Mouse (Mus musculus): Measurements from ENCODE around the gene Gm21093. TPM values are rescaled to one million over a fixed set of nuclear protein-coding genes. Genes with fewer than 3 reads are reported as not detected.
"Not testable (repeated sequence)": the region's sequence is repeated elsewhere in the genome, so short reads cannot be mapped to it uniquely, and the experiment has no call there.

Gm21093 gene
- 1 to 10 TPM; 2.6 to 7.1 TPM for total RNA-seq (2021)
- long read RNA-seq, partial matches to known transcripts = 0 of 3 reads
- long read RNA-seq, other reads (novel, unspliced or antisense) = 2 of 3 reads

DNA sequence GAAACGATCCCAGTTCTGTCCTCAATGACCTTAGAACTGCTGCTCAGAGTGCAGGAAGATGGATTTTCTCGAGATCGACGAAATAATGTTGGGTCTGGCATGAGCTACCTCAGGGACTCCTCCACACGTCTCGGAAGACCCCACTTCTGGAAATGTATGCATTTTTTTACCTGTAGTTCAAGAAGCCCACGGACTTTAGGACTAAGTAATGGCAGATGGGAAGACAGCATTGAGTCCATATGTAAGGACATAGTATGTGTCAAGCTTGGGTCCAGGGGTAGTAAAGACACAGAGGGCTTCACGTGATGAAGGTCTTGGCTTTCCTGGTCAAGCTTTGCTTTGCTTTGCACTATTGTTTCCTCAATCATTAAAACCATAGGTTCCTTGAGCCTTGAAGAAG is at the start of gene Gm21093:
TSS of gene Gm21093 (minus strand) at position 101 of the 400 bp plus-strand sequence.
- DNase-seq (ENCODE audit: low spot score in 2 of 2) = not testable (repeated sequence)

Other genes starting within 250 kb of the Gm21093 start
- not detected for gene Gm21541, start 131.1 kb downstream of the Gm21093 start, total RNA-seq (2021)
- 10 to 100 TPM; 22.5 to 24.9 TPM for gene Gm20878, start 93.2 kb downstream of the Gm21093 start, total RNA-seq (2021)
- gene Fam205a4, start 68.7 kb downstream of the Gm21093 start, total RNA-seq (2021) = 1 to 10 TPM; 1.9 to 2.3 TPM
- not detected for gene Gm3893, start 56.5 kb upstream of the Gm21093 start, total RNA-seq (2021)
- 10 to 100 TPM; 13.7 to 13.9 TPM for gene Gm13304, start 80.1 kb upstream of the Gm21093 start, total RNA-seq (2021)
- 10 to 100 TPM in 1 of 2 experiments, 1 to 10 TPM in 1; 8.8 to 16.0 TPM for gene Gm13306, start 118.7 kb upstream of the Gm21093 start, total RNA-seq (2021)
- 1 to 10 TPM; 1.1 to 2.9 TPM for gene Gm13305, start 133.9 kb upstream of the Gm21093 start, total RNA-seq (2021)
- gene Gm10600, start 205.9 kb upstream of the Gm21093 start, total RNA-seq (2021) = 1 to 10 TPM; 4.5 to 5.3 TPM
- gene Ccl21b, start 221.0 kb upstream of the Gm21093 start, total RNA-seq (2021) = not detected

All from layer of hippocampus, postnatal 10 days (tissue).